Mouse (Mus musculus) forelimb bud, embryonic 11.5 days (tissue): Measurements from ENCODE around the gene Rbm39.
"Not testable (repeated sequence)": the region's sequence is repeated elsewhere in the genome, so short reads cannot be mapped to it uniquely, and the experiment has no call there.

Experiments used
- DNase-seq: peaks from one replicate; pipeline ENCODE4 v3.0.0-alpha.2; 2012; ENCODE audit warnings: low read depth, low spot score

Gene Rbm39

GRCm38 (mm10) chr2:156180094-156180821, at the start of gene Rbm39:
Gene Rbm39, minus strand, starts transcription at chr2:156180238.
- peak; percentile 100 for DNase-seq

- no peak for DNase-seq
Measured at GRCm38 (mm10) chr2:156229171-156229570, 49.1 kb upstream of the Rbm39 start.

- no peak for DNase-seq
Measured at GRCm38 (mm10) chr2:156227689-156228088, 47.7 kb upstream of the Rbm39 start.

- no peak for DNase-seq
Measured at GRCm38 (mm10) chr2:156224043-156224442, 44.0 kb upstream of the Rbm39 start.

GRCm38 (mm10) chr2:156222100-156222499, 42.1 kb upstream of the Rbm39 start:
- no peak for DNase-seq

- DNase-seq: no peak
Measured at GRCm38 (mm10) chr2:156217786-156218185, 37.7 kb upstream of the Rbm39 start.

GRCm38 (mm10) chr2:156203917-156204316, 23.9 kb upstream of the Rbm39 start:
- DNase-seq: no peak

GRCm38 (mm10) chr2:156202848-156203437, 22.9 kb upstream of the Rbm39 start:
- no peak for DNase-seq

GRCm38 (mm10) chr2:156201486-156201885, 21.4 kb upstream of the Rbm39 start:
- DNase-seq: no peak

- DNase-seq: no peak
Measured at GRCm38 (mm10) chr2:156199944-156200343, 19.9 kb upstream of the Rbm39 start.

- DNase-seq: no peak
Measured at GRCm38 (mm10) chr2:156197129-156197911, 17.3 kb upstream of the Rbm39 start.

GRCm38 (mm10) chr2:156196302-156197128, 16.5 kb upstream of the Rbm39 start, which contains the start of gene Phf20:
Gene Phf20, plus strand, starts transcription at chr2:156196466.
- DNase-seq: peak; percentile 95

GRCm38 (mm10) chr2:156194571-156194970, 14.5 kb upstream of the Rbm39 start:
- no peak for DNase-seq

GRCm38 (mm10) chr2:156193066-156193862, 13.2 kb upstream of the Rbm39 start:
- DNase-seq: no peak

- DNase-seq: no peak
Measured at GRCm38 (mm10) chr2:156192068-156192467, 12.0 kb upstream of the Rbm39 start.

GRCm38 (mm10) chr2:156191540-156191939, 11.5 kb upstream of the Rbm39 start:
- DNase-seq: no peak

- DNase-seq: no peak
Measured at GRCm38 (mm10) chr2:156190004-156190896, 10.2 kb upstream of the Rbm39 start.

GRCm38 (mm10) chr2:156189241-156189640, 9.2 kb upstream of the Rbm39 start:
- DNase-seq: not testable (repeated sequence)

- no peak for DNase-seq
Measured at GRCm38 (mm10) chr2:156181592-156181991, 1.6 kb upstream of the Rbm39 start.
